Mouse (Mus musculus): ENCODE data around the gene Cdk5r1.
"Not testable (repeated sequence)": the region's sequence is repeated elsewhere in the genome, so short reads cannot be mapped to it uniquely, and the experiment has no call there.

Cdk5r1 gene

GRCm38 (mm10) chr11:80476222-80477189, at the start of gene Cdk5r1:
Gene Cdk5r1 (plus strand): TSS chr11:80477023.
- DNase-seq (ENCODE audit: low spot score) = peak; percentile 84

GRCm38 (mm10) chr11:80428381-80429008, 48.3 kb upstream of the Cdk5r1 start, which contains the start of gene Psmd11:
Gene Psmd11 (plus strand): TSS chr11:80428615.
- peak; percentile 94 for DNase-seq (ENCODE audit: low spot score)

GRCm38 (mm10) chr11:80429009-80429475, 47.8 kb upstream of the Cdk5r1 start:
- peak; percentile 78 for DNase-seq (ENCODE audit: low spot score)

- DNase-seq (ENCODE audit: low spot score) = peak; percentile 16
Measured at GRCm38 (mm10) chr11:80429500-80430166, 47.2 kb upstream of the Cdk5r1 start.

- DNase-seq (ENCODE audit: low spot score) = no peak
Measured at GRCm38 (mm10) chr11:80430366-80430910, 46.4 kb upstream of the Cdk5r1 start.

- DNase-seq (ENCODE audit: low spot score) = no peak
Measured at GRCm38 (mm10) chr11:80446916-80447315, 29.9 kb upstream of the Cdk5r1 start.

- no peak for DNase-seq (ENCODE audit: low spot score)
Measured at GRCm38 (mm10) chr11:80449859-80450258, 27.0 kb upstream of the Cdk5r1 start.

- DNase-seq (ENCODE audit: low spot score) = no peak
Measured at GRCm38 (mm10) chr11:80452242-80452641, 24.6 kb upstream of the Cdk5r1 start.

- no peak for DNase-seq (ENCODE audit: low spot score)
Measured at GRCm38 (mm10) chr11:80453198-80453597, 23.6 kb upstream of the Cdk5r1 start.

- not testable (repeated sequence) for DNase-seq (ENCODE audit: low spot score)
Measured at GRCm38 (mm10) chr11:80463605-80464130, 13.2 kb upstream of the Cdk5r1 start.

GRCm38 (mm10) chr11:80471836-80472605, 4.8 kb upstream of the Cdk5r1 start:
- DNase-seq (ENCODE audit: low spot score) = no peak

- DNase-seq (ENCODE audit: low spot score) = no peak
Measured at GRCm38 (mm10) chr11:80474175-80474691, 2.6 kb upstream of the Cdk5r1 start.

- DNase-seq (ENCODE audit: low spot score) = no peak
Measured at GRCm38 (mm10) chr11:80474846-80475245, 2.0 kb upstream of the Cdk5r1 start.

GRCm38 (mm10) chr11:80475544-80475943, 1.3 kb upstream of the Cdk5r1 start:
- DNase-seq (ENCODE audit: low spot score) = no peak

GRCm38 (mm10) chr11:80477341-80478199, 747 bp downstream of the Cdk5r1 start:
- DNase-seq (ENCODE audit: low spot score) = peak; percentile 42

- DNase-seq (ENCODE audit: low spot score) = no peak
Measured at GRCm38 (mm10) chr11:80478694-80479412, 2.0 kb downstream of the Cdk5r1 start.

- no peak for DNase-seq (ENCODE audit: low spot score)
Measured at GRCm38 (mm10) chr11:80479425-80479824, 2.6 kb downstream of the Cdk5r1 start.

GRCm38 (mm10) chr11:80479906-80480866, 3.4 kb downstream of the Cdk5r1 start:
- no peak for DNase-seq (ENCODE audit: low spot score)
